Mouse (Mus musculus) spleen, adult 12 weeks (tissue): ENCODE measurements around the gene Entpd7.
A peak's percentile ranks its signal among the peaks of the same experiment; 100 is the strongest.

Experiments used
- DNase-seq: peaks from one replicate; pipeline ENCODE4 v3.0.0; 2022; ENCODE audit warnings: low spot score

The Entpd7 gene

DNA sequence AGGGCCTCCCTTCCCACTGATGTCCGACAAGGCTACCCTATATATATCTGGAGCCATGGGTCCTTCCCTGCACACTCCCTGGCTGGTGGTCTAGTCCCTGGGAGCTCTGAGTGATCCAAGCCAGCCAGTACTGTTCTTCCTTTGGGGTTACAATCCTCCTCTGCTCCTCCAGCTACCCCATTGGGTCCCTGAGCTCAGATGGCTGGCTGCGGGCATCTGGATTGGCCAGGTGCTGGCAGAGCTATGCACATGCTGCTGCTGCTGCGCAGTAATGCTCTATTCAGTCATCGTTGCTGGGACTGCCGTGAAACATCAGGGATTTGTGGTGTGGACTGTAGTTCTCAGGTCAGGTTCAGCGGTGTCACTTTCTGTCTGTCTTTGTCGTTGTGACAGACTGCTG lies 35.3 kb downstream of the Entpd7 start:
- DNase-seq: no peak

DNA sequence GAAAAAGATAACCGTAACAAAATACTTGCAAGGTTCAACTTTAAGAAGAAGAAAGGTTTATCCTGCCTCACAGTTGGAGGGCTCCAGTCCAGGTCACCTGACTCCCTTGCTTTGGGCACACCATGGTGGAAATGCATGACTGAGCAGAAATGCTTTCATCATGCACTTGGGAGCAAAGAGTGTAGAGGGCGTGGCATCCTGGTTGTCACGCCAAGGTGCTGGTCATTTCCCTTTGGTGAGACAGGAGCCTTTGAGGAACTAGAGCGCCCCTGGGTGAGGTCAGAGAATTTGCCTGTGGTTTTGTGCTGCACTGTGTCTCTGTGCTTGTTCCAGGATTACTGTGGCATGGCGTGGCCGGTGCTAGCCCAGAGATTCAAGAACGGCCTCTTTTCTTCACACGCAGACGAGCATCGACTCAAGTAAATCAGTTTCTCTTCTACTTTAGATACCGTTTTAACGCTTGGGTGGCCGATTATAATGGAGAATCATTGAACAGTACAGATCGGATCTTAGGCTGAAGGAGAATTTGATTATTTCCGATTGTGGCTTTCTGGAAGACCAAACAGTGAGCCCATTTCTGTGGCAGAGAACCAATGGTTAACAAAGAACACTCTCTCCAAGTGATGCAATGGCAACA lies 37.2 kb downstream of the Entpd7 start:
- no peak for DNase-seq

DNA sequence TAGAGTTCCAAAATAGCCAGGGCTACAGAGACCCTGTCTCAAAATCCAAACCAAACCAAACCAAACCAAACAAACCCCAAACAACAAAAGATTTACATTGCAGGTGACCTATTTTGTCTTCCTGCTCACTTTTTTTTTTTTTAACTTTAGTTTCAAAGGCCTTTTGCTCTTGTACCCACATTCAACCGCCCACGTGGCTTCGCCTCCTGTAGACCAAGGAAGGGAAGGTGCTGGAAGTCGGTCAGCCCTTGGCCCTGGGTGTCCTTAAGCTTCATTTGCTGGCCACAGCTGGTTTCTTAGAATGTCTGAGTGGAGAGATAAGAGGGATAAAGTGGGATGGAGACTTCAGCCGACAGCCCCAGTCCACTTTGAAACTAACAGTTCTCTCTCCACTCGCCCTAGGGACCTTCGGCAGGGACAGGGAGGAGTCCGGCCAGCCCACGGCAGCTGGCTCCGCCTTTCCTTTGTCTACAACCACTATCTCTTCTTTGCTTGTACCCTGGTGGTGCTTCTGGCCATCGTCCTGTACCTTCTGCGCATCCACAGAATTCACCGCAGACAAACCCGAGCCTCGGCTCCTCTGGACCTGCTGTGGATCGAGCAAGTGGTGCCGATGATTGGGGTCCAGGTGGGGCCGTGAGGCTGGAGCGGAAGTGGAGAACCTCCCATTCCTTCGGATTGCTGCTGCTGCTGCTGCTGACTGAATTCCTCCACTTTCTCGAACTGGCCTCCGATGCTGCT lies 40.0 kb downstream of the Entpd7 start:
- no peak for DNase-seq

DNA sequence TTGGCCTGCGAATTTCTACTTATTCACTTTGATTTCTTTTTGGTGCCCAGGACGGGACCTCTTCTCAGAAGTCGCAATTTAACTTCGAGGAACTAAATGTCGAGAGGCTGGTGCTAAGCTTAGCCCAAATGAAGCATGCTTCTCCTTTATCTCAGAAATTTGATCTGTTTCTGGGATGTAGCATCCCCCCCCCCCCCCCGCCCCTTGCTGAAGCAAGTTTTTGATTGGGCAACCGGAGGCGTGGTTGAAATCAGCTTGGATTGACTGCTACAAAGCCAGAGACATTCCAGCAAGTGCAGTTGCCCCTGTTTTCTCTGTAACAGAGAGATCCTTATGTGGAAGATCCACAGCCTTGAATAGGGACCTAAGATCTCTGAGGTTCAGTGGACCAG lies 40.6 kb downstream of the Entpd7 start:
- DNase-seq: no peak

DNA sequence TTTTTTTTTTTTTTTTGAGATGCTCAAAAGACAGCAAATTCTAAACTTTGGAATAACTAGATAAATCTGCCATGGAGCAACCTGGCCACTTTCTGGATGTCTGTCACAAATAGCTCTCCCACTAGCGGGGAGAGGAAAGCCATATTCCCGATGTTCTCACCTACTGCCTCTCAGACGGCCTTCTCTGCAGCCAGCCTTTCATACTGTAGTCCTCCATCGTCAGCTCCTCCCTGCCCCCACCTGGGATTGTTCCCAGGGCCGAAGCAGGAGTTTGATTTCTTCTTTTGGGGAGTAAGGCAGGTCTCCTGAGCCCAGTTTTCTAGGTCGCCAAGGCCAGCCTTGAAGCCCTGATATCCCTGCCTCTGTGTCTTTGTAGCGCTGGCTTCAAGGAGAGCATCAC lies 41.7 kb downstream of the Entpd7 start:
- DNase-seq: no peak

DNA sequence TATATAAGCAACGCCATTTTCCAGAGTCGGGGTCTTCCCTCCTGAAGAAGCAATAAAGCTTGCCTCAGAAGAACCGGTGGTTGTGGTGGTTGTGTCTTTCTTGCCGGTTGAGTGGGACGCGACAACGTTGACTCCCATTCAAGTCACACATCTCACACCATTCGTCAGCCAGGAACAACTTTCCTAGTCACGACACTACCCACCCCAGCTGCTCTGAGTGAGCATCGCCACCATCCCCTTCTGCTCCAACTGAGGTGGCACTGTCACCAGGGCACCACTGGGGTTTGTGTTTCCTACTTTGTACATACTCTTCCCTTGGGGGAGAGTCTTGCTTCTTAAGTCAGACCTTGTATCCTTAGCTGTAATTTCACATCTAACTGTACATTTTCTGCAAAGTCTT lies 48.9 kb downstream of the Entpd7 start:
- DNase-seq: no peak

DNA sequence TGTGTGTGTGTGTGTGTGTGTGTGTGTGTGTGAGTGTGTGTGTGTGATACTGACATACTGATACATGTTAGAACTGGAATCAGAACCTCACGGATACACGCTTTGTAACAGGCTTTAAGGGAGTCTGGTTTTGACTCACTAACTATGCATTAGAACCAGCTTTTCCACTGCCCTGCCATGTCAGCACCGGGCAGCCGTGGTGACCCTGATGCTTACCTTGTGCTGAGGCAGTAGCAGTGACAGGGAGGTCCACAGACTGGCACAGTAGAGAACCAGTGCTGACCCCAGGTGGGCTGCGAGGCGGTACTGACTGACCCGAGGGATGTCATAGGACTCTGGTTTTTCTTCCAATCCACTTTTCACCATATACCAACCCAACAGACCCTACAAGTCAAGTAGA lies 53.9 kb downstream of the Entpd7 start:
- DNase-seq: no peak

DNA sequence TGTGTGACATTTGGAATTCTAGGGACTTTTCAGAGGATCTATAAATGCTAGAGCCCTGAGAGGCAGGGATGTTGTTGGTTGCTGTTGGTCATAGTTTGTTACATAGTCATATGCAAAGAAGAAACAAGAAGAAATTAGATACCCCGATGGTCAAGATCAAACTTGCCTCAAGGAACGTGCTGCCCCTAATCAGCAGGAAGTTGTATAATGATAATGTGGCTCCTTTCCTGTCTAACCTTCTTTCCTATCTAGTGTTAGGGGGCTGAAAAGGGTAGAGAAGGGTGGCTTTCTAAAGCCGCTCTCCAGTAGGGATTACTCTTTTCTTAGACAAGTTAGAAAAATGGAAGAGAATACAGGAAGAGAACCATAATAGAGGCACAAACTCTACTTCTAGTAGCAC lies 56.3 kb downstream of the Entpd7 start:
- no peak for DNase-seq

DNA sequence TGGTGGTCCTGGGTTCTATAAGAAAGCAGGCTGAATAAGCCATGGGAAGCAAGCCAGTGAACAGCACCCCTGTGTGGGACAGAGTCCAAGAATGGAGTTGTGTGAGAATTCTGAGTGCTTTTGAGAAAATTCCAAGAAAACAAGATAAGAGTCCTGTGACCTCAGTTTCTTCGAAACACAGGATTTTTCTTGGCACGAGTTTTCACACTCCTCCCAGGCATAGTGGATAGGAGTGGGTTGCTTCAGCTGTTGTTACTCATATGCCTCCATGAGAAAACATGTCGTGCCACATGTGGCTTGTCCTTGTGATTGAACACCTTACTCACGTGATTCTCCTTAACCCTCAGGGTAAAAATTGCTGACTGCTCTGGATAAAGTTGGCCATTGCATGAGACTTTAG lies 58.4 kb downstream of the Entpd7 start:
- no peak for DNase-seq

DNA sequence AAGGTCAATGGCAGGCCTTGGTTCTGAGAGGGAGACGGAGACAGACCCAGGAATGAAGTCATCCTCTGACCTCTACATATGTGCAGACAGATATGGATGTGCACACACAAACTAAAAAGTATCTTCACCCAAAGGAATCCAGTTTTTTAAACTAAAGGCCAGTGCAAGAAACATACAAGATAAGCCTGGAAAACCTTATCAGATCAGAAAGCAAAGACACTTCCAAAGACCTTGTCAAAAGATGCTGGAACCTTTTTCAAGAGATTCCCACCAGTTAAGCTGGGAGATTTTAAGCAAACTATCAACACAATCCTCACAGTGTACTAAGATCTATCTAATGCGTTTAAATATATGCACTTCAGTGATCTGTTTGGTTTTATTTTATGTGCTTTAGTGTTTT lies 60.5 kb downstream of the Entpd7 start:
- no peak for DNase-seq

DNA sequence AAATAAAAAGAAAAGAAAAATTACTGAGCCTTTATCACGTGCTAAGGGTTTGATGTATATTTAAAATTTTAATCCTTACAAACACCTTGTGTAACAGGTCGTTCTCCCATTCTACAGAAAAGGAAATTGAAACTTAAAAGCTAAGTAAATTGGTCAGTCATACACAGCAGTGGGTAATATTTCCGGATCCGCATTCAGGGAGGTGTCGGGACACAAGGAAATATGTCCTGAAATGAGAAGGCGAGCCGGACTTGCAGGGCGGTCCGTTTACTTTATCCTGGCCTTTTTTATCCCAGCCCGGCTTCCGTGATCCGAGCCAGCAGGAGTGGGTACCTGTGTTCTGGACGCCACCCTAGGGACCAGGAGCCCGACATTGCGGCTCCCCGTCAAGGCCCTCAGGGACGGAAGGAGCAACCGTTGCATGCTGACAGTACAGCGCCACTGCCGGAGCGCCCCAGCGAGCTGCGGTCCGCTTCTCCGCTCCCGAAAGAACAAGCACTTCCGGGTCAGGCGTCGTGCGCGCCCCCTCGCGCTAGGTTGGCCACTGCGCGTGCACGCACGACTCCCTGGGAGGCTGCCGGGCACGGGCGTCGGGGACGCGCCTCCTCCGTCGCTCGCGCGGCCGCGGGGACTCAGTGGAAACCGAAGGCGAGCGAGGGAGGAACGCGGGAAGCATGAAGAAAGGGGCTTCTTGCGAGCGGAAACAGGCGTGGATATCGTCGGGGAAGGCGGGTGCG lies 63.2 kb downstream of the Entpd7 start, which contains the start of the genes Cutc and Cox15:
Gene Cutc (plus strand): TSS at position 508 of the 737 bp plus-strand sequence.
Gene Cox15 (minus strand): TSS at position 512 of the 737 bp plus-strand sequence.
- DNase-seq: peak; percentile 92

DNA sequence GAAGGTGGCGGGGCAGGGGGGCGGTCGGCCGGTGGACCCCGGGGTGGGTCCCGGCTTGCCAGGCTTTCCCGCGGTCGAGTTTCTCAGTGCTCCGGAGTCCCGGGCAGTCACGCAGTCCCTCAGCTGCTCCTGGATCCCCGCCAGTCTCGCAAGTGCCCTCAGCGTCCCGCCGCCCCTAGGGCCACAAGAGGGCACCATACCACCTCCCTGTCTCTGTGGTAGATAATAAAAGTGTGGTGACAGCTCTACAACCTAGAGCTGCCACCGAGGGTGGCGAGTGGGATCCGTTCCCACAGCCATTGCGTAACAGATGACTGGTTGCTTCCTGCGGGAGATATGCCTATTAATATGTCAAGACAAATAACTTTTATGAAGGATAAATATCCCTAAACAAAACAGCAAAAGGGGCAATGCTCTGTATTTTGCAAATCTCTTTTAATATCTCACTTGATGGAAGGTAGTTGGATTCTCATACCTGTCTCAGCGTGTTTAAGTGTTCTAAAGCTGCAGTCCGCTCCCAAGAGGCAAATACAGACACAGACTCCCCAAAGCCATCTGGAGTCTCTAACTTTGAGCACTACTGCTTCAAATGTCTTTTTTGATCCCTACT lies 63.9 kb downstream of the Entpd7 start:
- peak; percentile 80 for DNase-seq

DNA sequence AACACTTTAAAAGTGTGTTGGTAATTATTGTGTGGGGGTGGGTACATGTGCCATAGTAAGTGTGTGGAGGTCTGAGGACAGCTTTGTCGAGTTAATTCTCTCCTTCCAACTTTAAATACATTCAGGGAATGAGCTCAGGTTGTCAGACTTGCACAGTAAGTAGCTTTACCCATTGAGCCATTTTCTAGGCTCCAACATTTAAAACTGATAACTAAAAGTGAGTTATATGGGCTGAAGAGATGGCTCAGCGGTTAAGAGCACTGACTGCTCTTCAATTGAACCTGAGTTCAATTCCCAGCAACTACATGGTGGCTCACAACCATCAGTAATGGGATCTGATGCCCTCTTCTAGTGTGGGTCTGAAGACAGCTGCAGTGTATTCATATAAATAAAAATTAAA lies 64.8 kb downstream of the Entpd7 start:
- DNase-seq: no peak

DNA sequence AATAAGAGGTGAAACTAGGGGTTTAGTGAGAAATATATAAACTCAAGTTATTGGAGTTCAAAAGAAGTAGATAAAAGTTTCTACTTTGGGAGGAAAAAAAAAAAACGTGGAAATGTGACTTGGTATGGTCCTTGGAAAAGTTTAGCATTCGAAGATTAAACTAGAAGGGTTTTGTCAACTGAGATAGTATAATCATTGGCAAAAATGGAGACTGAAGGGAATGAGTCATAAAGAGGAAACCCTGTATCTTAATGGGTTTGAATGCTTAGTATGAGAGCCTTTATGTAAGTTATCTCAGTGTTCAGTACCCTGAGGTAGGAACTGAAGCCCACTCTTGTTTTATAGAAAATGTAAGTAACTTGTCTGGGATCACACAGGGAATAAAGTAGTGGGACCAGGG lies 65.4 kb downstream of the Entpd7 start:
- DNase-seq: no peak

DNA sequence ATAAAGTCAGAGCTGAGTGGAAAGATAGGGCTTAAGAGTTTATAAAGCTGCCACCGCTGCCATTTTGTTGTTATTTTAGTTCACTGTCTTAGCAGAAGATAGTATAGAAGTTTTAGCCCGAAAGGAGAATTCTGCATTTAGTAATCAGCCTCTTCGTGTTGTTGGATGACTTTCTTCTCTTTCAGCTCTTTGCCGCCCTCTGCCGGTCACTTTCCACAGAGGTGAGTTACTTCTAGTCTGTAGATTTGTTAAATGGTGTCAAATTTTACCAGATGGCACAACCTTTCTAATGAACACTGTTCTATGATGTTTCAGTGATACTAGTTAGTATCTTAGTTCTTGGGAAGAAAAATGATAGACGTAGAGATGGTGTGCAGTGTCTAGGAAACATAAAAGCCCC lies 71.0 kb downstream of the Entpd7 start:
- DNase-seq: peak; percentile 71

DNA sequence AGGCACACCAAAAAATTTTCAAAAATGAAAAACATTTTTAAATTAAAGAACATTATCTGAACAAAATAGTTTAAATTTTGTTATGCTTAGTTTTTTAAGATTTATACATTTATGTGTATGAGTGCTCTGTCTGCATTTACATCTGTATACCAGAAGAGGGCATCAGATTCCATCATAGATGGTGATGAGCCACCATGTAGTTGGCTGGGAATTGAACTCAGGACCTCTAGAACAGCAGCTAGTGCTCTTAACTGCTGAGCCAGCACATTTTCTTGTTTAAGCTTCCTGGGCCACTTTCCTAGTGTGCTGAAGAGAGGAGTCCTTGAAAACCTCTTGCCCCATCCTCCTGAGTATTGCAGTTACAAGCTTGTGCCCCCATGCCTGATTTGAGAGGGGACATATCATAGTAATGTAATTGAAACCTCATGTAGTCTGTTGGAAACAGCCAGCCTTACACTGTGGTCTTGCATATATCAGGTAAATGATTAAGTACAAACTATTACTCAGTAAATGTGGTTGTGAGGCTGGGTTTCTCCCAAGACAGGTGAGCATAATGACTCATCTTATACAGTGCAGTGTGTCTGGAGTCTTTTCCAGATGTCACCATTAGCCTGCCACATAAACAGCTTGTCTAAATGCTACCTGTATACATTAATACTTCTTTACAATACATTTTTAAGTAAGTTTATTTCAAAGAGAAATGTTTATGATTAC lies 72.2 kb downstream of the Entpd7 start:
- no peak for DNase-seq

DNA sequence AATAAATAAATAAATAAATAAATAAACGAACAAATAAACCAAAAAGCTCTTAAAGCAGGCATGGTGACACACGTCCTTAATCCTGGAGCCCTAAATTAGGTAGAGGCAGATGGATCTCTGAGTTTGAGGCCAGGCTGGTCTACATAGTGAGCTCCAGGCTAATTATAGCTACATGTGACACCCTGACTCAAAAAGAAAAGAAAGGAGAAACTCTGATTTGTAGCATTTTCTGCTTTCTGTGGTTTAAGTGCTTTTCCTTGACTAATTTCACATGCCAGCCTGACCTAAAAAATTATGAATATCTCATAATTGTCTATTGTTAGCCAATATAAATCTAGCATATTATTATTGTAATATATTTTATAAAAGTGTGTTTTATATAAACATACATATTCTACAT lies 72.9 kb downstream of the Entpd7 start:
- no peak for DNase-seq

DNA sequence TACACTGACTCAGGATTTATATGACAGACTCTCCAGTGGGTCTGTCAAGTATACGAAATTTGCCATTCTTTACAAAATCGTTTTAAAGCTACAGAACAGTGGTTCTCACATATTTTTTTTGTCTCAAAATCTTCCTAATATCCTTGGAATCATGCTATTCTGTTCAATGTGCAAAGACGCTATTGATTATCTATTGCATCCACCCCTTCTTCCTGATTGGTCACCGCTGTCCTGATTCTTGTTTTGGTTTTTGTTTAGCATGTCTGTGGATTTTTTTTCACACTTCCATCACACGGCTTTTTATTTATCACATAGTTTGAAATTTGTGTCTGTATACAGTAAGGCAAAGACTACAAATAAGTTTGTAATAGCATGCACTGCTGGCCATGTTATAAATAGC lies 77.0 kb downstream of the Entpd7 start:
- no peak for DNase-seq

DNA sequence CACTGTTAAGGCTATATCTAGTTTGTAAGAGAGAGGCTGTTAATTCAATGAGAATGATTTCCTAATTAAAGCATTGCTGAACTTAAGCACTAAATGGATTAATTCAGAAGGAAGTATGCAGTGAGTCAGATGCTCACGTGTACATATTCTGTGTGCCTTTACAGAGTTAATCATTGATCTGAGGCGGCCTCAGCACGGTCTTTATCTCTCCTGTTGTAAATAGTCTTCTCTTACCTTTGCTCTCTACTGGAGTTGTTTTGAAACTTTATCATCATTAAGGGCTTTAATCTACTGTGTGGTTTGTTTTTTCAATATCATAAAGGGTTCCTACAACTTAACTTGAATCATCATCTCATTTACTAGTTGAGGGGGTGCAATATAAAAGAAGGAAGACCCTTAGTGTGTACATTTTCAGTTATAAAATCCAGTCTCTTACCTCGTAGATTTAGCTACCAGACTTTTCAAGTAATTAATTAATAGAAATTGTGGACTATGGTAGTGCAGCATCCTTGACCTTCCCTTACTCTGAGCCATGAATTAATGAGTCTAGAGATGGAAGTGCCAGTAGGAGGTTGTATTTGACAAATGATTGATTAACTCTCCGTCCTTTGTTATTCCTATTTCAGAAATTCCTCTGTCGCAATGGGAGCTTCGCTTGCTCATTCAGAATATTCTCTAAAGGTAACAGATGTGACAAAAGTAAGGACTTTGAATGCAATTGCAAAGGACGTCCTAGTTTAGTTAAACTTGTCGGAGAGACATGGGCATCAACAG lies 78.3 kb downstream of the Entpd7 start:
- no peak for DNase-seq

DNA sequence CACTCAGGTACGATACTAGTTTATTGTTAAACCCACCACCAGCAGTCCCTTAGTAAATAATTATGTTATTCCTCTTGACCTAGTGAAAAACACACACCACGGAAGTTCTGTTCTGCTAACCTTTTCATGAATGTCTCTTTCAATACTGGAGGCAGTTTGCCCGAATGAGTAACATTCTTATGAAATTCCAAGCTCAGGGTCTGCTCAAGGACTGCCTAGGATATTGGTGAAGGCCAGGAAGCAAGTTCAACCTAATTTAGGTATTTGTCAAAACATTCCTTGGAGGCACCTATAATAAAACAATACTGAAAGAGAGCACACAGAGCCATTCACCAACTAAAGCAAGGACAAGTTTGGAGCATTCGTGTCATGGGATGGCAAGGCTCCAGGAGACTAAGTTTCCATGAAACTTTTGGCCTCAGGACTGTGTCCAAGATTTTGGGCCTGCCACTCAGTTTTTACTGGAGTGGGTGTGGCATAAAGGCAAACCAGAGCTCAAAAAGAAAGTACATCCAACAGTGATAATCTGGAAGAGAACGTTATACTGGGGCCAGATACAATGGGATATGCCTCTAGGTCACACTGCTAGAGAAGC lies 80.0 kb downstream of the Entpd7 start:
- no peak for DNase-seq

DNA sequence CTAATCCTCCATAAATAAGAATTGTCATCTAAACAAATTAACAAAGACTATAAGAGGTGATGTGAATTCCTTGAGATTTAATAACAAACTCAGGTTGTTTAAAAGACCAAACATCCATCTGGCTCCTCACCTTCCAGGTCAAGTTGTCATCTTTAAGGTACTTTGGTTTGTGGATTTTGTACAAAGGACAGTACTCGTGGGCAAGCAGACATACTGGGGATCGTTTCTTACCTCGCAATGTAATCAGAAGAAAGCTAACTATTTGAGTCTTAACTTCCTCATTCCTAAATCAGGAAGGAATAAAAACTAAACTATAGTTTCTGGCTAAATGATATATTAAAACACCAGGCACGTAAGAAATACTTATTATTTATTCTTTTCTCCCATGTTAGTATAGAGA lies 81.1 kb downstream of the Entpd7 start:
- DNase-seq: no peak
